Mouse (Mus musculus) midbrain, embryonic 13.5 days (tissue): ENCODE results near the gene Clic5. TPM values are rescaled to one million over a fixed set of nuclear protein-coding genes. Genes with fewer than 3 reads are reported as not detected.
A peak's percentile ranks its signal among the peaks of the same experiment; 100 is the strongest.

Source experiments
- ATAC-seq: fragments of 200-750 bp; cut with Nextera tagmentation; 2 replicates; pipeline ENCODE4 v1.8.0; 2017; ENCODE audit warnings: mild to moderate bottlenecking, moderate TSS enrichment, moderate library complexity
- H3K27ac ChIP-seq: fragments of 300-500 bp; sonication (generic); 2 replicates; pipeline ENCODE4 v1.5.1; 2015; ENCODE audit warnings: inconsistent platforms, mild to moderate bottlenecking, moderate library complexity
- H3K27me3 ChIP-seq: fragments of 300-500 bp; sonication (generic); 2 replicates; pipeline ENCODE4 v1.6.1; 2015; ENCODE audit warnings: mild to moderate bottlenecking, inconsistent platforms
- H3K36me3 ChIP-seq: fragments of 300-500 bp; sonication (generic); 2 replicates; pipeline ENCODE4 v1.6.1; 2015; ENCODE audit warnings: mild to moderate bottlenecking, inconsistent platforms
- H3K4me1 ChIP-seq: fragments of 300-500 bp; sonication (generic); replicated peaks from 2 replicates; pipeline ENCODE4 v1.6.1; 2015; ENCODE audit warnings: inconsistent platforms
- H3K4me2 ChIP-seq: fragments of 300-500 bp; sonication (generic); replicated peaks from 2 replicates; pipeline ENCODE4 v1.6.1; 2015; ENCODE audit warnings: moderate library complexity, mild to moderate bottlenecking, inconsistent platforms
- H3K4me3 ChIP-seq: fragments of 300-500 bp; sonication (generic); replicated peaks from 2 replicates; pipeline ENCODE4 v1.5.1; 2015; ENCODE audit warnings: mild to moderate bottlenecking, inconsistent platforms
- H3K9ac ChIP-seq: fragments of 300-500 bp; sonication (generic); replicated peaks from 2 replicates; pipeline ENCODE4 v1.6.1; 2015; ENCODE audit warnings: mild to moderate bottlenecking, inconsistent platforms
- H3K9me3 ChIP-seq: fragments of 300-500 bp; sonication (generic); 2 replicates; pipeline ENCODE4 v1.6.1; 2016; ENCODE audit warnings: mild to moderate bottlenecking, inconsistent platforms
- WGBS: fragments of 180-500 bp; shearing (Covaris S2); methylation state at CpG from one replicate; pipeline ENCODE4 v1.1.7; 2015; 5-methylcytosine and 5-hydroxymethylcytosine counted together
- polyA plus RNA-seq: library from polyadenylated mRNA; unstranded; fragments of >200 nt; fragmentation: Nextera tagmentation; extraction: Ambion mirVana; gene quantifications from 2 replicates; pipeline ENCODE4 v1.2.1, GENCODE M21; 2015

Gene Clic5
- polyA plus RNA-seq, 1 experiment from 2014 or later = 0.70 TPM

DNA sequence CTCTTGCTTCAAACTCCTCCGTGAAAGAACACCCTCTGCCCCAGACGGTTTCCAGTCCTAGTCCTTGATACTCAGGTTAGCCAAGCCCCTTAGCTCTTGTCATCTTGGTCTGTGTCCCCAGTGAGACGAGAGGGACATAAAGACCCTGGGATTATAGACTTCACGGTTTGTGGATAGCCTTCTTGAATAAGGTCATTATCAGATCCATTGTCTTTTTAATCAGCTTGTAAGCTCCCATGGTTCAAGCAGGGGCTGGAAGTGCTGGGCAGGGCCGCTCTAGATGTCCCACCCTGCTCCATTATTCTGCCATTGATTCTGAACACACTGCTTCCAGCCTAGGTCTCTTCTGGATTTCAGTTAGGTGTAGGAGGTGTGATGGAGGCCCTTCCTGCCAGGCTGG lies 55.7 kb downstream of the Clic5 start:
- Histone ChIP-seq H3K4me2 (no peak overlapping the region), H3K27ac (no peak overlapping the region), H3K27me3 (peaks cover 3% of the 10 kb centered on the region; the same call in 1 of the 2 replicates), H3K4me3 (no peak overlapping the region), H3K36me3 (no peaks in the 10 kb centered on the region), H3K4me1 (peaks cover 3% of the 10 kb centered on the region; the same call in 1 of the 2 replicates), H3K9me3 (no peaks in the 10 kb centered on the region; the same call in 1 of the 2 replicates), H3K9ac (no peak overlapping the region)
- ATAC-seq = no peak
- WGBS = 13% methylated on average over 5 of the region's 5 CpGs

DNA sequence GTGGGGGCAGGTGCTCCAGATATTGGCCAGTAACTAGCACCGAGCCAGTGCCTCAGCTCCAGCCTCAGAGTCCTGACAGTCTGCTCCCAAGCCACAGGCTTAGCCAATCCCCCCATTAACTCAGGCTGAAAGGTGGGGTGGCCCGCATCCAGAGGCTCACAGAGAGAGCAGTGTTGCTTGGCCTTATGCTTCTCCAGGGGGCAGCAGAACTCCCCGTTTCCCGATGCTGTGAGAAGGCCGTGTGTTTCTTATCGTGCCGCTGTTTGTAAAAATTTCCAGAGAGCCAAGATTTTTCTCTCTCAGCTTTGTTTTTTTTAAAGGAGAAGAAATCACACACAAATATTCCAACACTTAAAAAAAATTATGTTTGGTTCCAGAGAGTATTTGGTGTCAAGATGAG lies 56.2 kb downstream of the Clic5 start:
- no peaks in the 10 kb centered on the region; the same call in 1 of the 2 replicates for H3K9me3 ChIP-seq

GRCm38 (mm10) chr17:44246153-44246700 lies 57.8 kb downstream of the Clic5 start:
- H3K9ac ChIP-seq = no peak overlapping the region

More for the DNA sequence above, 56.2 kb downstream of the Clic5 start:
- no peak overlapping the region for H3K4me3 ChIP-seq
- H3K9ac ChIP-seq = no peak overlapping the region
- 0 out of 2 replicates have a peak, but pooled peaks have one; percentile 50 for ATAC-seq
- H3K27ac ChIP-seq = no peak overlapping the region
- no peaks in the 10 kb centered on the region for H3K36me3 ChIP-seq
- WGBS = 29% methylated on average over 7 of the region's 7 CpGs
- peaks cover 3% of the 10 kb centered on the region; the same call in 1 of the 2 replicates for H3K27me3 ChIP-seq
- H3K4me1 ChIP-seq = no peaks in the 10 kb centered on the region
- no peak overlapping the region for H3K4me2 ChIP-seq

GRCm38 (mm10) chr17:44249544-44249943 lies 61.2 kb downstream of the Clic5 start:
- H3K9ac ChIP-seq = no peak overlapping the region
- no peaks in the 10 kb centered on the region for H3K9me3 ChIP-seq
- H3K4me1 ChIP-seq = no peaks in the 10 kb centered on the region
- H3K4me3 ChIP-seq = no peak overlapping the region
- H3K27me3 ChIP-seq = peaks cover 3% of the 10 kb centered on the region; the same call in 1 of the 2 replicates
- no peak overlapping the region for H3K27ac ChIP-seq
- ATAC-seq = no peak
- H3K36me3 ChIP-seq = no peaks in the 10 kb centered on the region
- 81% methylated on average over 4 of the region's 4 CpGs for WGBS
- H3K4me2 ChIP-seq = no peak overlapping the region

More at GRCm38 (mm10) chr17:44246153-44246700, 57.8 kb downstream of the Clic5 start:
- Histone ChIP-seq H3K4me3 (no peak overlapping the region), H3K27me3 (peaks cover 3% of the 10 kb centered on the region; the same call in 1 of the 2 replicates), H3K4me1 (no peaks in the 10 kb centered on the region), H3K27ac (no peak overlapping the region), H3K9me3 (no peaks in the 10 kb centered on the region), H3K4me2 (no peak overlapping the region), H3K36me3 (no peaks in the 10 kb centered on the region)
- ATAC-seq = no peak
- WGBS = 64% methylated on average over 9 of the region's 9 CpGs

DNA sequence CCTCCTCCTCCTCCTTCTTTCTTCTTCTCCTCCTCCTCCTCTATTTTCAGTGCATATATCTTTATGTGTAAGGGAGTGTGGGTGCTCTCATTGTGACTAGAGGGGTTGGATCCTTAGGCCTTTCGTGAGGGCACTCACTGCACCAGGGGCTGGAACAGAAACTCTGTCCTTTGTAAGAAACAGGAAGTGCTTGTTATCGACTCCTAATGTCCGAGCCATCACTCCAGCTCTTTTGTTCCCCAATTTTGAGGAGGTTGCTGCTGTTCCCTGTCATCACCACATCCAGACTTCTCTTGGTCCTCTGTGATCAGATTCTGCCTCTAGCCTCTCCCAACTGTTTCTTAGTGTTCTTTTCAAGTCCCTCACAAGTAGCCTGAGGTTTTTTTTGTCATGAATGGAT lies 64.3 kb downstream of the Clic5 start:
- Histone ChIP-seq H3K27ac (no peak overlapping the region), H3K4me2 (no peak overlapping the region), H3K4me3 (no peak overlapping the region), H3K9me3 (no peaks in the 10 kb centered on the region), H3K27me3 (0 out of 2 replicates have a peak, but pooled peaks cover 4% of the 10 kb centered on the region), H3K36me3 (no peaks in the 10 kb centered on the region), H3K4me1 (no peaks in the 10 kb centered on the region), H3K9ac (no peak overlapping the region)
- 77% methylated on average over 3 of the region's 3 CpGs for WGBS
- no peak for ATAC-seq

- 0 out of 2 replicates have a peak, but pooled peaks cover 5% of the 10 kb centered on the region for H3K27me3 ChIP-seq
- WGBS = 60% methylated on average over 8 of the region's 8 CpGs
Observed at GRCm38 (mm10) chr17:44254698-44255097, 66.3 kb downstream of the Clic5 start.

GRCm38 (mm10) chr17:44256583-44256982 lies 68.2 kb downstream of the Clic5 start:
- Histone ChIP-seq H3K27me3 (0 out of 2 replicates have a peak, but pooled peaks cover 5% of the 10 kb centered on the region), H3K4me1 (no peaks in the 10 kb centered on the region), H3K4me3 (no peak overlapping the region), H3K9me3 (no peaks in the 10 kb centered on the region), H3K4me2 (no peak overlapping the region), H3K27ac (no peak overlapping the region), H3K9ac (no peak overlapping the region), H3K36me3 (no peaks in the 10 kb centered on the region)
- peak; percentile 66; the same call in 1 of the 2 replicates for ATAC-seq
- 4% methylated on average over 6 of the region's 6 CpGs for WGBS

More at GRCm38 (mm10) chr17:44254698-44255097, 66.3 kb downstream of the Clic5 start:
- Histone ChIP-seq H3K4me1 (no peaks in the 10 kb centered on the region), H3K27ac (no peak overlapping the region), H3K9me3 (no peaks in the 10 kb centered on the region), H3K9ac (no peak overlapping the region), H3K4me2 (no peak overlapping the region), H3K36me3 (no peaks in the 10 kb centered on the region), H3K4me3 (no peak overlapping the region)
- no peak for ATAC-seq

- 0 out of 2 replicates have a peak, but pooled peaks cover 5% of the 10 kb centered on the region for H3K27me3 ChIP-seq
- 32% methylated on average over 6 of the region's 6 CpGs for WGBS
Observed at GRCm38 (mm10) chr17:44259245-44259644, 70.9 kb downstream of the Clic5 start.

GRCm38 (mm10) chr17:44261594-44262202 lies 73.3 kb downstream of the Clic5 start:
- H3K4me2 ChIP-seq = no peak overlapping the region
- peak; percentile 80 for ATAC-seq
- 35% methylated on average over 9 of the region's 15 CpGs for WGBS
- H3K36me3 ChIP-seq = no peaks in the 10 kb centered on the region
- no peak overlapping the region for H3K27ac ChIP-seq
- no peak overlapping the region for H3K4me3 ChIP-seq
- H3K4me1 ChIP-seq = no peaks in the 10 kb centered on the region
- H3K9ac ChIP-seq = no peak overlapping the region
- H3K27me3 ChIP-seq = 0 out of 2 replicates have a peak, but pooled peaks cover 5% of the 10 kb centered on the region
- H3K9me3 ChIP-seq = no peaks in the 10 kb centered on the region

More at GRCm38 (mm10) chr17:44259245-44259644, 70.9 kb downstream of the Clic5 start:
- no peak overlapping the region for H3K4me3 ChIP-seq
- no peaks in the 10 kb centered on the region for H3K9me3 ChIP-seq
- no peaks in the 10 kb centered on the region for H3K4me1 ChIP-seq
- no peak overlapping the region for H3K4me2 ChIP-seq
- H3K27ac ChIP-seq = no peak overlapping the region
- no peak for ATAC-seq
- no peak overlapping the region for H3K9ac ChIP-seq
- no peaks in the 10 kb centered on the region for H3K36me3 ChIP-seq

DNA sequence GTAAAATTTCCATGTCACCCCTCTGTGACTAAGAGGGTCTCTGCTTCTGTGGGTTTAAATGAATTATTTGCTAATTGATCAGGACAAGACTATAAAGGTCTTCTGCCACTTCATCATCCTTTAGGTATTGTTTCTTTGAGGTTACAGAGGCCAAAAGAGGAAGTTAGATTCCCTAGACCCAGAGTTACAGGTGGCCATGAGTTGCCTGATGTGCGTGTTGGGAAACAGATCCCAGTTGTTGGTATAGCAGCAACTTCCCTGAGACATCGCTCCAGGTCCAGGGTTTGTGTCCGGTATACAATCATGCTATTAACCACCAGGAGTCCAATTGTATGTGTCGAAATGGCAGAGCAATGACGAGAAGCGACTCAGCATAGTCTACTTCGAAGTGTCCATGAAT lies 81.7 kb downstream of the Clic5 start:
- H3K4me1 ChIP-seq = no peaks in the 10 kb centered on the region
- no peak overlapping the region for H3K4me3 ChIP-seq
- H3K27ac ChIP-seq = no peak overlapping the region
- H3K27me3 ChIP-seq = no peaks in the 10 kb centered on the region
- no peak overlapping the region for H3K9ac ChIP-seq
- no peak overlapping the region for H3K4me2 ChIP-seq
- no peaks in the 10 kb centered on the region for H3K9me3 ChIP-seq
- WGBS = 93% methylated on average over 7 of the region's 7 CpGs
- no peak for ATAC-seq
- no peaks in the 10 kb centered on the region for H3K36me3 ChIP-seq

GRCm38 (mm10) chr17:44271426-44271825 lies 83.0 kb downstream of the Clic5 start:
- WGBS = 83% methylated on average over 3 of the region's 3 CpGs
- H3K4me2 ChIP-seq = no peak overlapping the region

DNA sequence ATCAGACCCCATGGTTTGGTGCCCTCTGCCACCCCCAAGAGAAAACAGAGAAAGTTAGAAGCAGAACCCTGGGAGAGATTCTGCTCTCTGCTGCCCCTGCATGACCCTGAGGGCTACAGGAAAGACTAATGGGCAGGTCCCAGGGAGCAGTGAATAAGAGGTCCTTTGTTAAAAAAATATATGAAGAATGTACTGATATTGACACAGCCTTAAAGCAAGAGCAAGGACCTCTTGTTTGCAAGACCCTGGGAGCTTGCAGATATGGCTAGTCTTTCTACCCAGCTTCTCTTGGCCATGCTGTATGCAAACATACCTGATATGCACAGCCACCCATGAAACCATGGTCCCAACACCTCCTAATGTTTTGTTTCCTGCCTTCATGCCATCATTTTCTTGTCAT lies 86.4 kb downstream of the Clic5 start:
- no peak overlapping the region for H3K27ac ChIP-seq
- no peaks in the 10 kb centered on the region for H3K36me3 ChIP-seq
- H3K4me3 ChIP-seq = no peak overlapping the region
- no peaks in the 10 kb centered on the region for H3K27me3 ChIP-seq
- ATAC-seq = no peak
- no peak overlapping the region for H3K4me2 ChIP-seq
- H3K9ac ChIP-seq = no peak overlapping the region
- no peaks in the 10 kb centered on the region for H3K4me1 ChIP-seq
- H3K9me3 ChIP-seq = no peaks in the 10 kb centered on the region

More at GRCm38 (mm10) chr17:44271426-44271825, 83.0 kb downstream of the Clic5 start:
- no peaks in the 10 kb centered on the region for H3K36me3 ChIP-seq
- H3K27ac ChIP-seq = no peak overlapping the region
- no peaks in the 10 kb centered on the region for H3K9me3 ChIP-seq
- no peaks in the 10 kb centered on the region for H3K4me1 ChIP-seq
- no peaks in the 10 kb centered on the region for H3K27me3 ChIP-seq
- no peak overlapping the region for H3K4me3 ChIP-seq
- ATAC-seq = no peak
- H3K9ac ChIP-seq = no peak overlapping the region
